Mouse (Mus musculus): ENCODE measurements at regions not wholly inside any gene's neighbourhood (a gene's known extent, or its start where the extent isn't known, plus 50 kb on each side); places are given as distances from the start of the nearest gene placed in this dataset.
A peak's percentile ranks its signal among the peaks of the same experiment; 100 is the strongest.

DNA sequence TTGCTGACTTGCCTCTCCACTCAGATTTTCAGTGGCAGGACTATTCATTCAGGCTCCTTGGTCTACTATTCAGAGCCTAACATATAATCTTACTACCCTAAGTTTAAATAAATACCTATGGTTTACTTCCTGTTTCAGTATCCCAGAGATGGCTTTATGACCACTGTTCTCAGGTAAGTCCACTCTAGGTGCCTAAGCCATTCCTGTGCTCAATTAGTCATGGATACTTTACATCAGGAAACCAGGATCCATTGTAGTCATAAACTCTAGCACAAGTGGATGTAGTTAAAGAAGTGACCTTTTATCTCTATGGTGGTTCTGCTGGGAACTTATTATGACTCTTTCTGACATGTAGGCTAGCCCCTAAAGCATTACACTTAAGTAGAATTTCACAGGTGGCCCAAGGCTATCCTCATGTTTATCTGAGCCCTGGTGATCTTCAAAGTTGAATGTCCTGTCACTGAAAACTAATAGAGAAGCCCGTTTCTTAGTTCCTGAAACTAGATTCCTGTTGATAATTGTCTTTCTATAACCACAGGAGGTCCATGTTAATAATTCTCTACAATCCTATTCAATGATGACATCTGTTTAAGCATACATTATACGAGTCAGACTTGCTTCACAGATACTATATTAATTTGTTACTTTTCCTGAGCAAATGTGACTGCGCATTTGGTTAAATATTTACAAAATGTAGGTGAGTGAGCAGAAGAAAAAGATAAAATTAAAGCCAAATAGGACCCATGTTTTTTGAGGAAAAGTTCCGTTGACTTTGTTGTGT, 1067.0 kb downstream of the Car8 start:
- Histone ChIP-seq H3K9ac (ENCODE audit: low read length) (no peak overlapping the region), H3K4me2 (ENCODE audit: low read depth, low read length) (no peak overlapping the region), H3K27me3 (ENCODE audit: control insufficient read depth, insufficient read depth, low read depth, low read length) (no peaks in the 10 kb centered on the region), H3K9me3 (ENCODE audit: control insufficient read depth, low read length) (no peaks in the 10 kb centered on the region), H3K27ac (ENCODE audit: low read length) (no peak overlapping the region), H3K4me1 (replicated peaks; ENCODE audit: control insufficient read depth, insufficient read depth, low read length) (no peaks in the 10 kb centered on the region), H3K36me3 (ENCODE audit: control insufficient read depth, insufficient read depth, low read length) (no peaks in the 10 kb centered on the region), H3K4me3 (ENCODE audit: low read length) (no peak overlapping the region)
- no peak for ATAC-seq (ENCODE audit: low read depth)
- WGBS = 42% methylated on average over 4 of the region's 4 CpGs

DNA sequence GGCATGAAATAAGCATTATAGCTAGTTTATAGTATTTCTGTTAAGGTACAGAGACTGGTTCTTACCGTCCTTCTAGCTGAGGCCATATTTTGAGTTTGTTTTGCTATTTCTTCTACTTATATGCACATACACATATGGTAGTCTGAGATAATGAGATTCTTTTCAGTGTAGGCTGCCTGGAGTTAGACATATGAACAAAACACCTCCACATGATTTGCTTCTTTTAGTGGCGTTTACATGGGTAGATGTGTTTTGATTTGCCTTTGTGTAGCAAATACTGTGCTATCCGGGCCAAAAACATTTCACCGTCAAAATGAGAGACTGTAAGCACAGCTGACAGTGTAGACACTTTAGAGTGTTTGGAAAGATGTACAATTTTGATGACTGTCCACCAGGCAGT, 1077.4 kb downstream of the Car8 start:
- Histone ChIP-seq H3K27ac (ENCODE audit: low read length) (no peak overlapping the region), H3K27me3 (ENCODE audit: control insufficient read depth, insufficient read depth, low read depth, low read length) (no peaks in the 10 kb centered on the region), H3K4me3 (ENCODE audit: low read length) (no peak overlapping the region), H3K36me3 (ENCODE audit: control insufficient read depth, insufficient read depth, low read length) (no peaks in the 10 kb centered on the region), H3K9ac (ENCODE audit: low read length) (no peak overlapping the region), H3K4me2 (ENCODE audit: low read depth, low read length) (no peak overlapping the region), H3K9me3 (ENCODE audit: control insufficient read depth, low read length) (no peaks in the 10 kb centered on the region), H3K4me1 (replicated peaks; ENCODE audit: control insufficient read depth, insufficient read depth, low read length) (no peaks in the 10 kb centered on the region)
- WGBS = 83% methylated on average over 4 of the region's 4 CpGs
- ATAC-seq (ENCODE audit: low read depth) = no peak

DNA sequence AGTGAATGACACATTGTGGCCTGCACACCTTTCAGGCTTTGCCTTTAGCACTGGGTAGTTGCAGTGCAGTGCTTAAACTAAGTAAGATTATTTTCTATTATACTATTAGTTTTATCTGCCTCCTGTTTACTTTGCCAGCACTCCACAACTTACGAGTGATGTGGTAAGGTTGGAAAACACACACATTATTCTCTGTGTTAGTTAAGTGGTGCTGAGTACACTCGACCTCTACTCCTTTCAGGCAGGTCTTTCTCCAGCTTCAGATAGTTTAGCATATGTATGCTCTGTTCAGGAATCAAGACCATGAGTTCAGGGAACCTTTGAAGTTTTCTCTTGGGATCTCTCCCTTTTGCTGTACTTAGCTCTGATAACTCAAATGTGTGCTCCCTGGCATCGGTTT, 1081.0 kb downstream of the Car8 start:
- Histone ChIP-seq H3K4me1 (replicated peaks; ENCODE audit: control insufficient read depth, insufficient read depth, low read length) (no peaks in the 10 kb centered on the region), H3K9ac (ENCODE audit: low read length) (no peak overlapping the region), H3K9me3 (ENCODE audit: control insufficient read depth, low read length) (no peaks in the 10 kb centered on the region), H3K27me3 (ENCODE audit: control insufficient read depth, insufficient read depth, low read depth, low read length) (no peaks in the 10 kb centered on the region), H3K27ac (ENCODE audit: low read length) (no peak overlapping the region), H3K36me3 (ENCODE audit: control insufficient read depth, insufficient read depth, low read length) (no peaks in the 10 kb centered on the region), H3K4me3 (ENCODE audit: low read length) (no peak overlapping the region), H3K4me2 (ENCODE audit: low read depth, low read length) (no peak overlapping the region)
- peak; percentile 72 for ATAC-seq (ENCODE audit: low read depth)
- 57% methylated on average over 3 of the region's 3 CpGs for WGBS

DNA sequence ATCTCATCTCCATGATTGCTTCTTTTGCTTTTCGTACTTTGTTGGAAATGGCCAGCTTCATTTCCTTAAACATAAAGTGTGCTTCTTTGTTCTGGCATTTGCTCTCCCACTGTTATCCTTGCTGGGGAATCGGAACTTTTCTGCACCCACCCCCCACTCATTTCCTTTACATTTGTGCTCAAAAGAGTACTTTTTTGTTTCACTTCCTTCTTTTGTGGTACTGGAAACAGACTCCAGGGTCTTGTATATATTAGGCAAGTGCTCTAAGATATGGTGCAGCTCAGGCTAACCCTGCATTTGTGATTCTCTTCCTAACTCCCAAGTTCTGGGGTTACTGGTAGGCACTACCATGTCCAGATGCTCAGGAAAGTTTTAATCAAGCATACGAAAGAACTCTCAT, 1084.6 kb downstream of the Car8 start:
- no peak for ATAC-seq (ENCODE audit: low read depth)
- Histone ChIP-seq H3K27me3 (ENCODE audit: control insufficient read depth, insufficient read depth, low read depth, low read length) (no peaks in the 10 kb centered on the region), H3K9me3 (ENCODE audit: control insufficient read depth, low read length) (no peaks in the 10 kb centered on the region), H3K9ac (ENCODE audit: low read length) (no peak overlapping the region), H3K4me1 (replicated peaks; ENCODE audit: control insufficient read depth, insufficient read depth, low read length) (no peaks in the 10 kb centered on the region), H3K4me2 (ENCODE audit: low read depth, low read length) (no peak overlapping the region), H3K4me3 (ENCODE audit: low read length) (no peak overlapping the region), H3K36me3 (ENCODE audit: control insufficient read depth, insufficient read depth, low read length) (no peaks in the 10 kb centered on the region), H3K27ac (ENCODE audit: low read length) (no peak overlapping the region)
- WGBS = 54% methylated on average over 3 of the region's 3 CpGs

DNA sequence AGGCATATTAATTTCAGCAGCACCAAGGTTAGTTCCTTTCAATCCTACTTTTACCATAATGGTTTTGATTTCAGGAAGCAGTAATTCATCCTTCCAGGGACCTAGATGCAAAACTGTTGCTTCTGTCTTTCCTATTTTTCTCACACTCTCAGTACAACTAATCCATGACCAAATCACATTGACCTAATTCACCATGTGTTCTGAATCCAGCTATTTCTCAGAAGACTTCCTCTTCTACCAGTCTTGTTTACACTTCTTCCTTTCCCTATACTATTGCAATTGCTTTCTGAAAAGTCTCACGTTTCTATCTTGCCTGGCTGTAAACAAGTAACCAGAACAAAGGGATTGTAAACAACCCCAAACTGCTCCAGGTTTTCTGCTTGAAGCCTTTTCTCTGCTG, 1085.0 kb downstream of the Car8 start:
- Histone ChIP-seq H3K4me3 (ENCODE audit: low read length) (no peak overlapping the region), H3K36me3 (ENCODE audit: control insufficient read depth, insufficient read depth, low read length) (no peaks in the 10 kb centered on the region), H3K27me3 (ENCODE audit: control insufficient read depth, insufficient read depth, low read depth, low read length) (no peaks in the 10 kb centered on the region), H3K9ac (ENCODE audit: low read length) (no peak overlapping the region), H3K4me2 (ENCODE audit: low read depth, low read length) (no peak overlapping the region), H3K27ac (ENCODE audit: low read length) (no peak overlapping the region), H3K9me3 (ENCODE audit: control insufficient read depth, low read length) (no peaks in the 10 kb centered on the region), H3K4me1 (replicated peaks; ENCODE audit: control insufficient read depth, insufficient read depth, low read length) (no peaks in the 10 kb centered on the region)
- ATAC-seq (ENCODE audit: low read depth) = no peak
- WGBS = 8% methylated on average over 1 of the region's 1 CpGs

DNA sequence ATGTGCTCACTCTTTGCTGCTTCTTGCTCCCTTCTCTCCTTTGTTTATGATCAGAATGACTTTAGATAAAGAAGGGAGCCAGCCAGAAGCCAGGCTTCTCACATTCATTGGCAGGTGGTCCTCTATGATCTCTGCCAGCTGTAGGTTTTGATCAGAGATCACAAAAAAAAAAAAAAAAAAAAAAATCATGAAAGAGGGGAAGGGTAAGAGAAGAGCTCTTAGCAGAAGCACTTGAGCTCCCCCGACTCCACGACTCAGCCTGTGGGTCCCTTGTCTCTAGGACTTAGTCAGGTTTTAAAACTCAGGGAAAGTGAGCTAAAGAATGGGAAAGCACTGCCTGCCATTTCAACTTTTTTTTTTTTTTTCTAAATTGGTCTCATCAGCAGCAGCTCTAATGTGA, 1093.1 kb downstream of the Car8 start:
- no peaks in the 10 kb centered on the region for H3K27me3 ChIP-seq (ENCODE audit: control insufficient read depth, insufficient read depth, low read depth, low read length)
- no peak overlapping the region for H3K4me3 ChIP-seq (ENCODE audit: low read length)
- H3K9ac ChIP-seq (ENCODE audit: low read length) = no peak overlapping the region
- ATAC-seq (ENCODE audit: low read depth) = no peak
- H3K9me3 ChIP-seq (ENCODE audit: control insufficient read depth, low read length) = no peaks in the 10 kb centered on the region
- no peak overlapping the region for H3K4me2 ChIP-seq (ENCODE audit: low read depth, low read length)
- 35% methylated on average over 2 of the region's 2 CpGs for WGBS
- H3K36me3 ChIP-seq (ENCODE audit: control insufficient read depth, insufficient read depth, low read length) = no peaks in the 10 kb centered on the region
- no peaks in the 10 kb centered on the region for H3K4me1 ChIP-seq (replicated peaks; ENCODE audit: control insufficient read depth, insufficient read depth, low read length)
- no peak overlapping the region for H3K27ac ChIP-seq (ENCODE audit: low read length)

DNA sequence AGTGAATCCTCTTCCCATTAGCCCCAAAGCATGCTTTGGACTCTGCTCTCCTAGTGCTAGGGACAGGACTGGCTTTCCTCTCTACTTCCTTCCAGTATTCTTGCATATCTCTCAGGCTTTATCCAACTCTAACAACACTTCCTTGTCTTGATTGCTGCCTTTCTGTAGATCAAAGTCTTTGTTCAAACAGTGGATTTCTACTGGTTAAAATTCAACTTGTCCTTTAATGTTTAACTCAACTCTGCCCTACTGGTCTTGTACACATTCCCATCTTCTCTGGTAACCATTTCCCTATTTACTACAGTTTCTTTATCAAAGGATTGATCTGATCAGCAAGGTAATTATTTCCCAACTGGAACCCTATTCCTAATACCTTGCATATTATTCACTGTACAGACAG, 1094.6 kb downstream of the Car8 start:
- no peak overlapping the region for H3K4me3 ChIP-seq (ENCODE audit: low read length)
- H3K9ac ChIP-seq (ENCODE audit: low read length) = no peak overlapping the region
- H3K27ac ChIP-seq (ENCODE audit: low read length) = no peak overlapping the region
- no peaks in the 10 kb centered on the region for H3K9me3 ChIP-seq (ENCODE audit: control insufficient read depth, low read length)
- no peaks in the 10 kb centered on the region for H3K27me3 ChIP-seq (ENCODE audit: control insufficient read depth, insufficient read depth, low read depth, low read length)
- ATAC-seq (ENCODE audit: low read depth) = no peak
- no peaks in the 10 kb centered on the region for H3K36me3 ChIP-seq (ENCODE audit: control insufficient read depth, insufficient read depth, low read length)
- no peak overlapping the region for H3K4me2 ChIP-seq (ENCODE audit: low read depth, low read length)
- H3K4me1 ChIP-seq (replicated peaks; ENCODE audit: control insufficient read depth, insufficient read depth, low read length) = no peaks in the 10 kb centered on the region

DNA sequence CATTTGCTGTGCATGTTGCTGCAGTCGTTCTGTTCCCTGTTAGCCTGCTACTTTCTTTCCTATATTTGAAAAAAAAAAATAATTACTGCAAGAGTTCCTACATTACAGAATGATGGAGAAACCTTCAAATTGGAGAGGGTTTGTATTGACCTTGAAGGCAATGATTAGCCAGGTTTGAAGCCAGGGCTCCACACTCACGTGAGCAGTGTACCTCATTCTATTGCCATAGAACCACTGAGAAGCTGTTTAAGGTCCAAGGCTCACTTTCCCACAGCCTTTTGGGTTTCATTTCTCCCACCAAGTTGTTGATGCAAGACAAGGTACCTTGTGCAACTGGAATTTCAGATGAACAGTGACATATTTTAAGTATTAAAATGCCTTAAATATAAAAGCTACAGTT, 1095.2 kb downstream of the Car8 start:
- ATAC-seq (ENCODE audit: low read depth) = no peak
- H3K4me1 ChIP-seq (replicated peaks; ENCODE audit: control insufficient read depth, insufficient read depth, low read length) = no peaks in the 10 kb centered on the region
- no peak overlapping the region for H3K27ac ChIP-seq (ENCODE audit: low read length)
- H3K36me3 ChIP-seq (ENCODE audit: control insufficient read depth, insufficient read depth, low read length) = no peaks in the 10 kb centered on the region
- WGBS = 64% methylated on average over 2 of the region's 2 CpGs
- no peak overlapping the region for H3K9ac ChIP-seq (ENCODE audit: low read length)
- H3K4me2 ChIP-seq (ENCODE audit: low read depth, low read length) = no peak overlapping the region
- H3K4me3 ChIP-seq (ENCODE audit: low read length) = no peak overlapping the region
- H3K9me3 ChIP-seq (ENCODE audit: control insufficient read depth, low read length) = no peaks in the 10 kb centered on the region
- no peaks in the 10 kb centered on the region for H3K27me3 ChIP-seq (ENCODE audit: control insufficient read depth, insufficient read depth, low read depth, low read length)

DNA sequence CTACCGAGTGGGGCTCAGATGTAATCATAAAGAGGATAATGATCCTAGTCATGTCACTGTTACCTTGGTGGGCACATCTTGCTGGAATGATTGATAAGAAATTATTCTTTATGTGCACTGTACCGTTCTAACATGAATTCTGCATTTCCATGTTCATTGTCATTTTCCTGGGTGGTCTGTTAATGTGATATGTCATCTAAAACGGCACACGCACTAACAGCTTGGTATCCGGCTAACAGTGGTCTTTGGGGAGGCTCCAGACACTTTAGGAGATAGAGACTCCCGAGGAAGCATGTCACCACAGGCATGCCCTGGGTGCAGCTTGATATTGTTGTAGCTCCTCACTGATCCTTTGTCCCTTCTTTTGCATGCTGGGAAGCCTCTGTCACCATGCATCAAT, 1096.1 kb downstream of the Car8 start:
- H3K9ac ChIP-seq (ENCODE audit: low read length) = no peak overlapping the region
- H3K4me2 ChIP-seq (ENCODE audit: low read depth, low read length) = no peak overlapping the region
- H3K4me3 ChIP-seq (ENCODE audit: low read length) = no peak overlapping the region
- no peak for ATAC-seq (ENCODE audit: low read depth)
- no peaks in the 10 kb centered on the region for H3K9me3 ChIP-seq (ENCODE audit: control insufficient read depth, low read length)
- 69% methylated on average over 6 of the region's 6 CpGs for WGBS
- no peaks in the 10 kb centered on the region for H3K36me3 ChIP-seq (ENCODE audit: control insufficient read depth, insufficient read depth, low read length)
- no peaks in the 10 kb centered on the region for H3K4me1 ChIP-seq (replicated peaks; ENCODE audit: control insufficient read depth, insufficient read depth, low read length)
- H3K27ac ChIP-seq (ENCODE audit: low read length) = no peak overlapping the region
- no peaks in the 10 kb centered on the region for H3K27me3 ChIP-seq (ENCODE audit: control insufficient read depth, insufficient read depth, low read depth, low read length)

DNA sequence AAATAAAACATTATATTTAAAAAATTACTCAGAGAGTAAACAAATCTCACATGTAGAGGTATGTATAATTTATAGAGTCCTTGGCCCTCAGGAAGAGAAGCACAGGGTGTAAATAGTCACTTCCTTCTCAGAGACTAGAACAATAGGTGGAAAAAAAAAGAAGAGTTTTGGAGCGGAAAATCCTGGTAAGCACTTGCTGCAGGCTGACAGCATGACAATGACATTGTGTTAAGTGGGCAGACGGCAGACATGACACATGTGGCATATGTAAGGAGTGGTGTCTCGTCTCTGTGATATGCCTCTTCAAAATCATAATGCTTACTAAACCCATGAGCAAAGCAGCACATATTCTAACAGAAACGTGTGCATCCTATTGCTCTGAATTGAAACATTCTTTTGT, 1126.7 kb downstream of the Car8 start:
- no peak overlapping the region for H3K4me2 ChIP-seq (ENCODE audit: low read depth, low read length)
- H3K27ac ChIP-seq (ENCODE audit: low read length) = peak overlapping the region; percentile 36; the same call in 1 of the 2 replicates
- no peaks in the 10 kb centered on the region for H3K9me3 ChIP-seq (ENCODE audit: control insufficient read depth, low read length)
- no peaks in the 10 kb centered on the region for H3K36me3 ChIP-seq (ENCODE audit: control insufficient read depth, insufficient read depth, low read length)
- no peak overlapping the region for H3K4me3 ChIP-seq (ENCODE audit: low read length)
- peak; percentile 64 for ATAC-seq (ENCODE audit: low read depth)
- WGBS = 30% methylated on average over 4 of the region's 4 CpGs
- H3K4me1 ChIP-seq (replicated peaks; ENCODE audit: control insufficient read depth, insufficient read depth, low read length) = no peaks in the 10 kb centered on the region
- H3K9ac ChIP-seq (ENCODE audit: low read length) = no peak overlapping the region
- no peaks in the 10 kb centered on the region for H3K27me3 ChIP-seq (ENCODE audit: control insufficient read depth, insufficient read depth, low read depth, low read length)
